Mouse (Mus musculus): ENCODE data around the gene Defb25. TPM values are rescaled to one million over a fixed set of nuclear protein-coding genes. Genes with fewer than 3 reads are reported as not detected.

Defb25 gene
- polyA plus RNA-seq, 1 experiment from 2014 or later, result 1.2 TPM

DNA sequence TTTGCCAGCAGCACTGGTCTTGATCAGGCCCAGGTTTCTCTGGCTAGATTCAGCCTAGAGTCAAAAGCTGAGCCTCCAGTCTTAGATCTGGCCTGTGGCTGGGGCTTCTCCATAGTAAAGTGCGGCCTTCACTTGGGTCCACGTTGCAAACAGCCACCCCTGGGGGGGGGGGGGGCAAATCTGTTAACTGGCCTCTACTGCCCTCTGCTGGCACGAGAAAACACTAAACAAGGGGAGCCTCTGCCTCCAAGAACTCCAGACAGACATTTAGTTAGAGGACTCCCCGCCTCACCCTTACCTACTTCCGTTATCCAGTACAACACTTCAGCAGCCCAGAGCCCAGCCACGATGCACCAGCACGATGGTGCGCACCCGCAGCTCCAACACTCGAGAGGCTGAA lies 34.5 kb upstream of the Defb25 start:
- no peak for ATAC-seq (replicated peaks; ENCODE audit: insufficient number of reproducible peaks, low FRiP score, low TSS enrichment)
- H3K9ac ChIP-seq (ENCODE audit: low read depth, low read length), result no peak overlapping the region
- no peaks in the 10 kb centered on the region for H3K36me3 ChIP-seq (ENCODE audit: control insufficient read depth, insufficient read depth, low read length)
- 57% methylated on average over 10 of the region's 10 CpGs for WGBS (ENCODE audit: insufficient replicate concordance)
- no peak overlapping the region for H3K4me2 ChIP-seq
- no peak overlapping the region for H3K27ac ChIP-seq (ENCODE audit: low read depth, low read length)
- H3K9me3 ChIP-seq (replicated peaks; ENCODE audit: control insufficient read depth, low read length), result no peaks in the 10 kb centered on the region
- H3K27me3 ChIP-seq (ENCODE audit: control insufficient read depth, insufficient read depth, low read length), result no peaks in the 10 kb centered on the region
- H3K4me1 ChIP-seq (ENCODE audit: control insufficient read depth, insufficient read depth, low read length), result peaks cover 11% of the 10 kb centered on the region
- no peak overlapping the region for H3K4me3 ChIP-seq (ENCODE audit: low read depth, low read length)

DNA sequence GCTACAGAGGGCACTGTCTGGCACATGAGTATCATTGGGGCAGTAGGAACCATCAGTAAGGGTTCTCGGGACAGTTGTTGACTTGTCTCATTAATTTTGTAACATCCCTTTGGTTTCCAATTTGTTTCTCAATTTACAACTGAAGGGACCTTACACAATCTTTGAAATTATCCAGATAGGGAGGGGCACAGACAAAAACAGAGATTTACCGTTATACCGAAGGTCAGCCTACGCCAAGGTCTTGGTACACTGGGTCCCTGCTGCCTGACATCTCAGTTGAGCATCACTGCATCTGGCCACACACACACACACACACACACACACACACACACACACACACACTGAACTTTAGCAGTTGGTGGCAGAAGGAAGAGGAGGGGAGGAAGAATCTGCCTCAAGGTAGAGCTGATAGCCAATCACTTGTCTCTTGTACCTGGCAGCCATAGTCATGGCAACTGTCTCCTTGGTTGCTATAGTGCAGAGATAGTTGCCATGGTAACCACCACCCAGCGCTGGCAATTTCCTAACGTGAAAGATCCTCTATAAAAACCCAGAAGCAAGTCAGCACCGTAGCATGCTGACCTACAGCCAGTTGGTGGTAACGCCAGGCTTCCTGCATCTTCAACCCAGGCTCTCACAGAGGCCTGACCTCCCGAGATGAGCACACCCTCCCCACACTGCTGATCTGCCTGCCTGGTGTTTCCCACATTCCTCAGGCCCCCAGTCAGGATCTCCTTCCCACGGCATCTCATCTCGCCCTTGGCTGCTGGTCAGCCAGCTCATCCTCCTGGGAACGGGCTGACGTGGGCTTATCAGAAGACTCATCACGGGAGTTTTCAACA lies 31.2 kb upstream of the Defb25 start:
- ATAC-seq (replicated peaks; ENCODE audit: insufficient number of reproducible peaks, low FRiP score, low TSS enrichment), result no peak
- Histone ChIP-seq H3K4me1 (ENCODE audit: control insufficient read depth, insufficient read depth, low read length) (peaks cover 11% of the 10 kb centered on the region), H3K4me3 (ENCODE audit: low read depth, low read length) (no peak overlapping the region), H3K4me2 (no peak overlapping the region), H3K36me3 (ENCODE audit: control insufficient read depth, insufficient read depth, low read length) (no peaks in the 10 kb centered on the region), H3K9me3 (replicated peaks; ENCODE audit: control insufficient read depth, low read length) (no peaks in the 10 kb centered on the region), H3K27me3 (ENCODE audit: control insufficient read depth, insufficient read depth, low read length) (no peaks in the 10 kb centered on the region), H3K9ac (ENCODE audit: low read depth, low read length) (no peak overlapping the region), H3K27ac (ENCODE audit: low read depth, low read length) (peak overlapping the region; percentile 15; the same call in 1 of the 2 replicates)
- 32% methylated on average over 14 of the region's 14 CpGs for WGBS (ENCODE audit: insufficient replicate concordance)

DNA sequence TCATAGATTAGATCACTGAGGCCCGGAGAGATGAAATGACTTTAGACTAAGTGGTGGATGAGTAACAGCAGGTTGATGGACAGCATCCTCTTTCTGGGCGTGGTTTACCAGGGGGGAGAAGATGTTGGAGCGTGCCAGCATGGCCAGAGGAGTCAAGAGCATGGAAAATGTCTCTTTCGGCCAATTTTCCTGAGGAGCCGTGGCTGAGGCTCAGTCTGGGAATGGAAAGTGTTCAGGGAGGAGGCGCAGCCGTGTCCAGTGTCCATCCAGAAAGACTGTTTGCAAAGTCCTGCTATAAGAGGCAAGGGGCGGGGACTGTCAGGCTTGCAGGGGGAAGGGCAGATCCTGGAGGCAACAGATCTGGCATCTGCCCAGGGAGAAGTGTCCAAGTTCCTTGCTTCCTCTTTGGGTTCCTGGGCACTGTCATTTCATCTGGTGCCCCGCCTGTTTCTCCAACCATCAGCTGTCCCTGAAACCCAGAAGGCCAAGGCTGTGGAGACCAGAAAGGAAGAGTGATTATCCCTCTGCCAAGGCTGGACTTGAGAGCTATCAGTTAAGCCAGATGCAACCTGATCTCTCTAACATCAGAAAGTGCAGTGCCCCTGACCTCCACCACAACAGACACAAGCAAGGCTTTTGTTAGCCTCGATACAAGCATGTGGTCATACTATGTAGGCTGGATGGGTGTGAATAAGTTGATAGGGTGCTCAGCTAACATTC lies 30.2 kb upstream of the Defb25 start:
- H3K4me1 ChIP-seq (ENCODE audit: control insufficient read depth, insufficient read depth, low read length), result peaks cover 11% of the 10 kb centered on the region
- no peaks in the 10 kb centered on the region for H3K9me3 ChIP-seq (replicated peaks; ENCODE audit: control insufficient read depth, low read length)
- H3K4me3 ChIP-seq (ENCODE audit: low read depth, low read length), result no peak overlapping the region
- no peak overlapping the region for H3K4me2 ChIP-seq
- no peaks in the 10 kb centered on the region for H3K27me3 ChIP-seq (ENCODE audit: control insufficient read depth, insufficient read depth, low read length)
- no peak overlapping the region for H3K27ac ChIP-seq (ENCODE audit: low read depth, low read length)
- H3K36me3 ChIP-seq (ENCODE audit: control insufficient read depth, insufficient read depth, low read length), result no peaks in the 10 kb centered on the region
- ATAC-seq (replicated peaks; ENCODE audit: insufficient number of reproducible peaks, low FRiP score, low TSS enrichment), result peak; percentile 48; the same call in 1 of the 2 replicates
- H3K9ac ChIP-seq (ENCODE audit: low read depth, low read length), result no peak overlapping the region
- 49% methylated on average over 10 of the region's 10 CpGs for WGBS (ENCODE audit: insufficient replicate concordance)

GRCm38 (mm10) chr2:152639406-152640113 lies 16.7 kb upstream of the Defb25 start:
- no peaks in the 10 kb centered on the region for H3K9me3 ChIP-seq (replicated peaks; ENCODE audit: control insufficient read depth, low read length)
- 0 out of 2 replicates have a peak, but pooled peaks have one; percentile 37 for ATAC-seq (replicated peaks; ENCODE audit: insufficient number of reproducible peaks, low FRiP score, low TSS enrichment)
- no peak overlapping the region for H3K4me3 ChIP-seq (ENCODE audit: low read depth, low read length)
- peak overlapping the region; percentile 57 for H3K27ac ChIP-seq (ENCODE audit: low read depth, low read length)
- 0 out of 2 replicates have a peak overlapping the region, but pooled peaks have one; percentile 14 for H3K4me2 ChIP-seq
- no peak overlapping the region for H3K9ac ChIP-seq (ENCODE audit: low read depth, low read length)
- H3K4me1 ChIP-seq (ENCODE audit: control insufficient read depth, insufficient read depth, low read length), result peaks cover 15% of the 10 kb centered on the region
- WGBS (ENCODE audit: insufficient replicate concordance), result 22% methylated on average over 11 of the region's 11 CpGs
- H3K27me3 ChIP-seq (ENCODE audit: control insufficient read depth, insufficient read depth, low read length), result no peaks in the 10 kb centered on the region
- H3K36me3 ChIP-seq (ENCODE audit: control insufficient read depth, insufficient read depth, low read length), result no peaks in the 10 kb centered on the region

DNA sequence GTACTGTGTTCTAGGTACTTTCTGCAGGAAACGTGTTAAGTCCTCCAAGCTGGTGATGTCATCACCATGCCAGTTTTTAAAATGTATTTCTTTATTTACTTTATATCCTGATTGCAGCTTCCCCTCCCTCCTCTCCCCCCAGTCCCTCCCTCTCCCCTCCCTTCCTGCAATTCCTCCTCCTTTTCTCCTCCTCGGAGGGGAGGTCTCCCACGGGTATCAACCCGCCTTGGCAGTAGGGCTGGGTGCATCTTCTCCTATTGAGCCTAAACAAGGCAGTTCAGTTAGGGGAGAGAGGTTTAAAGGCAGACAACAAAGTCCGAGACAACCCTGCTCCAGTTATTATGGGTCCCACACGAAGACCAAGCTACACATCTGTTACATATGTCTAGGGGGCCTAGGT lies 16.0 kb upstream of the Defb25 start:
- Histone ChIP-seq H3K27ac (ENCODE audit: low read depth, low read length) (peak overlapping the region; percentile 57), H3K27me3 (ENCODE audit: control insufficient read depth, insufficient read depth, low read length) (no peaks in the 10 kb centered on the region), H3K9ac (ENCODE audit: low read depth, low read length) (no peak overlapping the region), H3K4me1 (ENCODE audit: control insufficient read depth, insufficient read depth, low read length) (peaks cover 15% of the 10 kb centered on the region), H3K9me3 (replicated peaks; ENCODE audit: control insufficient read depth, low read length) (no peaks in the 10 kb centered on the region), H3K4me3 (ENCODE audit: low read depth, low read length) (no peak overlapping the region), H3K36me3 (ENCODE audit: control insufficient read depth, insufficient read depth, low read length) (no peaks in the 10 kb centered on the region), H3K4me2 (no peak overlapping the region)
- WGBS (ENCODE audit: insufficient replicate concordance), result 51% methylated on average over 6 of the region's 6 CpGs
- no peak for ATAC-seq (replicated peaks; ENCODE audit: insufficient number of reproducible peaks, low FRiP score, low TSS enrichment)

GRCm38 (mm10) chr2:152637381-152637780 lies 14.5 kb upstream of the Defb25 start:
- Histone ChIP-seq H3K27me3 (ENCODE audit: control insufficient read depth, insufficient read depth, low read length) (0 out of 2 replicates have a peak, but pooled peaks cover 2% of the 10 kb centered on the region), H3K4me2 (no peak overlapping the region), H3K27ac (ENCODE audit: low read depth, low read length) (peak overlapping the region; percentile 88), H3K4me3 (ENCODE audit: low read depth, low read length) (no peak overlapping the region), H3K9ac (ENCODE audit: low read depth, low read length) (no peak overlapping the region), H3K4me1 (ENCODE audit: control insufficient read depth, insufficient read depth, low read length) (peaks cover 26% of the 10 kb centered on the region), H3K9me3 (replicated peaks; ENCODE audit: control insufficient read depth, low read length) (no peaks in the 10 kb centered on the region), H3K36me3 (ENCODE audit: control insufficient read depth, insufficient read depth, low read length) (no peaks in the 10 kb centered on the region)
- 86% methylated on average over 4 of the region's 4 CpGs for WGBS (ENCODE audit: insufficient replicate concordance)
- no peak for ATAC-seq (replicated peaks; ENCODE audit: insufficient number of reproducible peaks, low FRiP score, low TSS enrichment)

GRCm38 (mm10) chr2:152637006-152637322 lies 14.1 kb upstream of the Defb25 start:
- peak overlapping the region; percentile 88 for H3K27ac ChIP-seq (ENCODE audit: low read depth, low read length)
- peaks cover 26% of the 10 kb centered on the region for H3K4me1 ChIP-seq (ENCODE audit: control insufficient read depth, insufficient read depth, low read length)
- H3K27me3 ChIP-seq (ENCODE audit: control insufficient read depth, insufficient read depth, low read length), result 0 out of 2 replicates have a peak, but pooled peaks cover 2% of the 10 kb centered on the region
- ATAC-seq (replicated peaks; ENCODE audit: insufficient number of reproducible peaks, low FRiP score, low TSS enrichment), result no peak
- WGBS (ENCODE audit: insufficient replicate concordance), result 66% methylated on average over 6 of the region's 6 CpGs
- no peaks in the 10 kb centered on the region for H3K9me3 ChIP-seq (replicated peaks; ENCODE audit: control insufficient read depth, low read length)
- H3K4me3 ChIP-seq (ENCODE audit: low read depth, low read length), result no peak overlapping the region
- H3K9ac ChIP-seq (ENCODE audit: low read depth, low read length), result no peak overlapping the region
- no peak overlapping the region for H3K4me2 ChIP-seq
- no peaks in the 10 kb centered on the region for H3K36me3 ChIP-seq (ENCODE audit: control insufficient read depth, insufficient read depth, low read length)

GRCm38 (mm10) chr2:152636246-152637005 lies 13.6 kb upstream of the Defb25 start:
- H3K9ac ChIP-seq (ENCODE audit: low read depth, low read length), result peak overlapping the region; percentile 44; the same call in 1 of the 2 replicates
- ATAC-seq (replicated peaks; ENCODE audit: insufficient number of reproducible peaks, low FRiP score, low TSS enrichment), result peak; percentile 43
- H3K36me3 ChIP-seq (ENCODE audit: control insufficient read depth, insufficient read depth, low read length), result no peaks in the 10 kb centered on the region
- 46% methylated on average over 23 of the region's 23 CpGs for WGBS (ENCODE audit: insufficient replicate concordance)
- H3K9me3 ChIP-seq (replicated peaks; ENCODE audit: control insufficient read depth, low read length), result no peaks in the 10 kb centered on the region
- peak overlapping the region; percentile 88 for H3K27ac ChIP-seq (ENCODE audit: low read depth, low read length)
- no peak overlapping the region for H3K4me3 ChIP-seq (ENCODE audit: low read depth, low read length)
- H3K4me1 ChIP-seq (ENCODE audit: control insufficient read depth, insufficient read depth, low read length), result peaks cover 26% of the 10 kb centered on the region
- H3K27me3 ChIP-seq (ENCODE audit: control insufficient read depth, insufficient read depth, low read length), result 0 out of 2 replicates have a peak, but pooled peaks cover 2% of the 10 kb centered on the region
- H3K4me2 ChIP-seq, result peak overlapping the region; percentile 23; the same call in 1 of the 2 replicates
